Mouse (Mus musculus) skeletal muscle tissue, postnatal 0 days (tissue): ENCODE measurements around the gene Vmn1r66. TPM values are rescaled to one million over a fixed set of nuclear protein-coding genes. Genes with fewer than 3 reads are reported as not detected.

Experiments
- polyA plus RNA-seq: library from polyadenylated mRNA; unstranded; fragments of >200 nt; fragmentation: Nextera tagmentation; extraction: Ambion mirVana; gene quantifications from 2 replicates; pipeline ENCODE4 v1.2.1, GENCODE M21; 2015

The Vmn1r66 gene
- polyA plus RNA-seq = not detected in 2 replicates

DNA sequence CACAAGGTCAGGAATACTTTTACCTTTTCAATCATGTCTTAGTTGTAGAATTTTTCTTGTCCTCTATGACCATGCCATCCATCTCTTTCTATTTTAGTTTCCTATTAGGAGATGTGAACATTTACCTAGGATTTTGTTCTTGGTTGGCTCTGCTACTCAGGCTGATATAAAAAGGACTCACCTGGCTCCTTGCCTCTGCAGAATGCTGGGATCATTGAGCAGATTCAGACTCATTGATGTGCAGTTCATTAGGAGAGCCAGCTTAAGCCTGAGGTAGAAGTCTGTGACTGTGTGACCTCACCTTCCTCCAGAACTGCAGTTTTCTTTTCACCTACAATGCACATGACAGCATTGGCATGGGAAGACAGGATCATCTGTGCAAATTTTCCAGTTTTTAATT is at the start of gene Vmn1r66:
Vmn1r66 (minus strand) TSS at position 101 of the 400 bp plus-strand sequence.

Other genes with a start within 250 kb of the Vmn1r66 start
- gene Vmn2r50, start 224.7 kb downstream of the Vmn1r66 start, polyA plus RNA-seq = not detected in 2 replicates
- not detected in 2 replicates for gene Vmn2r51, start 172.3 kb downstream of the Vmn1r66 start, polyA plus RNA-seq
- gene Vmn2r52, start 101.4 kb downstream of the Vmn1r66 start, polyA plus RNA-seq = not detected in 2 replicates
- gene Vmn1r67, start 165.3 kb upstream of the Vmn1r66 start, polyA plus RNA-seq = not detected in 2 replicates
- gene Zik1, start 217.4 kb upstream of the Vmn1r66 start, polyA plus RNA-seq = 2.3 TPM in 2 replicates